Mouse (Mus musculus) small intestine, adult 2 months (tissue): Measurements from ENCODE around the gene Ltb.

Experiments
- CTCF ChIP-seq: fragments of 200-500 bp; IDR thresholded peaks from 2 replicates; pipeline ENCODE4 v1.5.1; 2012; ENCODE audit warnings: low read depth, mild to moderate bottlenecking, control low read depth, inconsistent platforms, low read length, moderate library complexity, mixed read lengths; ENCODE audit not compliant: insufficient replicate concordance, insufficient read length; ENCODE audit errors: extremely low read depth
- POLR2A ChIP-seq: fragments of 200-500 bp; IDR thresholded peaks from 2 replicates; pipeline ENCODE4 v1.6.1; 2012; ENCODE audit warnings: low read depth, mild to moderate bottlenecking, control low read depth, inconsistent platforms, low read length, moderate library complexity

GRCm38 (mm10) chr17:35196321-35196641, 2.0 kb downstream of the Ltb start:
- no peak for TF ChIP-seq CTCF
- TF ChIP-seq POLR2A = no peak
